In the genomic region with DNA sequence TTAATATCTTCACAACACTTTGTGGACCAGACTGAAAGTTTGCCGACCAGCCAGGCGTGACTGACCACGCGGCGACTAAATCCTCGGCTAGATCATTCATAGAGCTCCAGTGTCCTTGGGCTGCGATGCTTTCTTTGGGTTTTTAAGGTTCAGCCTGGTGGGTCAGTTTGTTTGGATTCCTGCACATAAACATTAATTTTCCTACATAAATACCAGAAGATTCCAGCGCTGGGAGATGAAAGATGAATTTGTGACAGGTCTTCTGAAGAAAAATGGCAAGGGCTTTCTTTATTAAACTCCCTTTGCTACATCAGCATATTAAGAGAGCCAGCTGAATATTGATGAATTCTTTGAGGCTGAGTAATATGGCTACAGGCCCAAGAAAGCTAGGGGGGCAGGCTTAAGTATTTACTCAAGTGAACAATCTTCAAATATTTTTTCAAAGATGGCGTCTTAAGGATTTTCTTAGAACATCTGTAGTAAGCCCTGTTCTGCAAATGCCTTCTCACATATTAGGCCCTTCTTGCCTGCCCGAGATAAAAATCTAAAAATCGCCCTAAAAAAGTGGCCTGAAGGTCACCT, we compare ENCODE assay signal across 10 mouse cellular contexts.
A peak's percentile ranks its signal among the peaks of the same experiment; 100 is the strongest.
DNase-seq lines count a peak whose midpoint lies in the region; ATAC-seq and TF ChIP-seq lines count a peak whose summit lies in the region.
"Had no signal": no experiment of that assay in that cellular context is flagged by ENCODE, and none has a peak within 500 bp of the region (broad histone marks: within the 10 kb centered on the region; RNA-seq: fewer than 3 reads in every experiment).

No protein-coding gene starts in this region.

- peak overlapping the region; percentile 50; the same call in 1 of the 2 replicates for H3K4me2 ChIP-seq in forebrain, embryonic 12.5 days
- H3K4me2 ChIP-seq in forebrain, postnatal 0 days (ENCODE audit: low read depth) = no peak overlapping the region
- H3K4me2 ChIP-seq in lung, embryonic 15.5 days = peak overlapping the region; percentile 59
- peak overlapping the region; percentile 50 for H3K4me2 ChIP-seq in forebrain, embryonic 14.5 days (ENCODE audit: low read length)
- H3K4me2 ChIP-seq in liver, embryonic 15.5 days = peak overlapping the region; percentile 88; the same call in 1 of the 2 replicates

- H3K9ac ChIP-seq in forebrain, embryonic 12.5 days = no peak overlapping the region
- H3K9ac ChIP-seq in forebrain, postnatal 0 days = no peak overlapping the region
- no peak overlapping the region for H3K9ac ChIP-seq in lung, embryonic 15.5 days
- H3K9ac ChIP-seq in forebrain, embryonic 14.5 days (ENCODE audit: low read length) = no peak overlapping the region
- H3K9ac ChIP-seq in liver, embryonic 15.5 days = no peak overlapping the region

- H3K27me3 ChIP-seq in forebrain, embryonic 12.5 days = peaks cover 8% of the 10 kb centered on the region; the same call in 1 of the 2 replicates
- no peaks in the 10 kb centered on the region; the same call in 1 of the 2 replicates for H3K27me3 ChIP-seq in forebrain, postnatal 0 days (ENCODE audit: insufficient read depth, low read length)
- no peaks in the 10 kb centered on the region for H3K27me3 ChIP-seq in lung, embryonic 15.5 days
- H3K27me3 ChIP-seq in forebrain, embryonic 14.5 days (replicated peaks; ENCODE audit: control insufficient read depth, insufficient read depth, low read length) = no peaks in the 10 kb centered on the region
- H3K27me3 ChIP-seq in liver, embryonic 15.5 days = peaks cover 44% of the 10 kb centered on the region

- H3K4me1 ChIP-seq in forebrain, embryonic 12.5 days = peaks cover 2% of the 10 kb centered on the region; the same call in 1 of the 2 replicates
- H3K4me1 ChIP-seq in forebrain, postnatal 0 days (ENCODE audit: insufficient read depth) = no peaks in the 10 kb centered on the region
- peaks cover 10% of the 10 kb centered on the region; the same call in 1 of the 2 replicates for H3K4me1 ChIP-seq in lung, embryonic 15.5 days
- no peaks in the 10 kb centered on the region for H3K4me1 ChIP-seq in forebrain, embryonic 14.5 days (ENCODE audit: control insufficient read depth, insufficient read depth, low read length)
- H3K4me1 ChIP-seq in liver, embryonic 15.5 days (replicated peaks) = peaks cover 16% of the 10 kb centered on the region

- no peak for ATAC-seq in forebrain, embryonic 12.5 days (ENCODE audit: low FRiP score)
- ATAC-seq in forebrain, postnatal 0 days = no peak
- no peak for ATAC-seq in lung, embryonic 15.5 days (ENCODE audit: borderline replicate concordance, extremely low read depth, low FRiP score, low TSS enrichment)
- no peak for ATAC-seq in forebrain, embryonic 14.5 days
- ATAC-seq in liver, embryonic 15.5 days (ENCODE audit: insufficient read depth) = no peak

- WGBS in forebrain, embryonic 12.5 days = 36% methylated on average over 11 of the region's 11 CpGs
- WGBS in forebrain, postnatal 0 days = 37% methylated on average over 11 of the region's 11 CpGs
- WGBS in lung, embryonic 15.5 days = 19% methylated on average over 11 of the region's 11 CpGs
- WGBS in forebrain, embryonic 14.5 days = 42% methylated on average over 11 of the region's 11 CpGs
- 35% methylated on average over 11 of the region's 11 CpGs for WGBS in liver, embryonic 15.5 days (ENCODE audit: insufficient replicate concordance)

- H3K9me3 ChIP-seq in forebrain, embryonic 12.5 days = no peaks in the 10 kb centered on the region
- no peaks in the 10 kb centered on the region for H3K9me3 ChIP-seq in forebrain, postnatal 0 days (ENCODE audit: low read length)
- H3K9me3 ChIP-seq in lung, embryonic 15.5 days = no peaks in the 10 kb centered on the region
- H3K9me3 ChIP-seq in forebrain, embryonic 14.5 days (replicated peaks; ENCODE audit: control insufficient read depth, low read length) = no peaks in the 10 kb centered on the region
- H3K9me3 ChIP-seq in liver, embryonic 15.5 days (replicated peaks) = no peaks in the 10 kb centered on the region

- no peak for TF ChIP-seq CTCF in forebrain, postnatal 0 days (IDR thresholded peaks at IDR 0.05; ENCODE audit: low read depth)

- H3K4me3 ChIP-seq in forebrain, embryonic 12.5 days (replicated peaks) = no peak overlapping the region
- no peak overlapping the region for H3K4me3 ChIP-seq in forebrain, postnatal 0 days (ENCODE audit: low read depth, low read length)
- peak overlapping the region; percentile 31; the same call in 1 of the 2 replicates for H3K4me3 ChIP-seq in lung, embryonic 15.5 days
- H3K4me3 ChIP-seq in forebrain, embryonic 14.5 days (ENCODE audit: low read depth, low read length) = no peak overlapping the region; the same call in 1 of the 2 replicates
- no peak overlapping the region for H3K4me3 ChIP-seq in liver, embryonic 15.5 days (replicated peaks)

- no peaks in the 10 kb centered on the region for H3K36me3 ChIP-seq in forebrain, embryonic 12.5 days (replicated peaks)
- H3K36me3 ChIP-seq in forebrain, postnatal 0 days (ENCODE audit: insufficient read depth) = no peaks in the 10 kb centered on the region
- no peaks in the 10 kb centered on the region for H3K36me3 ChIP-seq in lung, embryonic 15.5 days
- no peaks in the 10 kb centered on the region for H3K36me3 ChIP-seq in forebrain, embryonic 14.5 days (ENCODE audit: control insufficient read depth, insufficient read depth, low read length)
- H3K36me3 ChIP-seq in liver, embryonic 15.5 days (replicated peaks) = no peaks in the 10 kb centered on the region

- no peak for DNase-seq in forebrain, postnatal 0 days
- no peak for DNase-seq in lung, adult 18-20 months
- DNase-seq in forebrain, embryonic 14.5 days (ENCODE audit: low spot score) = peak; percentile 33
- no peak for DNase-seq in cerebellum, adult 9-10 months
- no peak for DNase-seq in cerebellum, adult 11-12 months
- DNase-seq: cerebellum, adult 11 months; gastrocnemius, postnatal 10 days had no signal

- no peak overlapping the region for H3K27ac ChIP-seq in forebrain, embryonic 12.5 days
- H3K27ac ChIP-seq in forebrain, postnatal 0 days (ENCODE audit: low read depth, low read length) = no peak overlapping the region
- H3K27ac ChIP-seq in lung, embryonic 15.5 days = peak overlapping the region; percentile 95
- no peak overlapping the region for H3K27ac ChIP-seq in forebrain, embryonic 14.5 days (ENCODE audit: low read depth, low read length)
- H3K27ac ChIP-seq in liver, embryonic 15.5 days (replicated peaks) = no peak overlapping the region
